Mouse (Mus musculus) liver, embryonic 11.5 days (tissue): ENCODE data around the gene Otop1. TPM values are rescaled to one million over a fixed set of nuclear protein-coding genes. Genes with fewer than 3 reads are reported as not detected.

Experiments
- ATAC-seq: fragments of 200-750 bp; cut with Nextera tagmentation; replicated peaks from 2 replicates; pipeline ENCODE4 v1.8.0; 2017; ENCODE audit warnings: moderate number of reproducible peaks, mild to moderate bottlenecking, moderate TSS enrichment, moderate library complexity; ENCODE audit not compliant: low FRiP score
- DNase-seq: peaks from one replicate; pipeline ENCODE4 v3.0.0-alpha.2; 2017; ENCODE audit warnings: low spot score
- H3K27ac ChIP-seq: fragments of 300-500 bp; sonication (generic); 2 replicates; pipeline ENCODE4 v1.5.1; 2014; ENCODE audit warnings: mild to moderate bottlenecking, low read depth, low read length, control low read depth
- H3K27me3 ChIP-seq: fragments of 300-500 bp; sonication (generic); replicated peaks from 2 replicates; pipeline ENCODE4 v1.6.1; 2014; ENCODE audit warnings: low read length, mixed read lengths; ENCODE audit not compliant: control insufficient read depth, insufficient read depth
- H3K36me3 ChIP-seq: fragments of 300-500 bp; sonication (generic); 2 replicates; pipeline ENCODE4 v1.6.1; 2014; ENCODE audit warnings: mild to moderate bottlenecking, low read length, moderate library complexity, mixed read lengths; ENCODE audit not compliant: control insufficient read depth, insufficient read depth
- H3K4me1 ChIP-seq: fragments of 300-500 bp; sonication (generic); replicated peaks from 2 replicates; pipeline ENCODE4 v1.6.1; 2014; ENCODE audit warnings: low read length, mixed read lengths; ENCODE audit not compliant: control insufficient read depth, insufficient read depth
- H3K4me2 ChIP-seq: fragments of 300-500 bp; sonication (generic); 2 replicates; pipeline ENCODE4 v1.6.1; 2014; ENCODE audit warnings: mild to moderate bottlenecking, control low read depth, moderate library complexity
- H3K4me3 ChIP-seq: fragments of 300-500 bp; sonication (generic); 2 replicates; pipeline ENCODE4 v1.5.1; 2014; ENCODE audit warnings: low read depth, low read length, control low read depth
- H3K9ac ChIP-seq: fragments of 300-500 bp; sonication (generic); 2 replicates; pipeline ENCODE4 v1.6.1; 2014; ENCODE audit warnings: low read depth, low read length, control low read depth
- H3K9me3 ChIP-seq: fragments of 300-500 bp; sonication (generic); 2 replicates; pipeline ENCODE4 v1.6.1; 2016; ENCODE audit warnings: low read length, inconsistent platforms, mixed read lengths; ENCODE audit not compliant: control insufficient read depth
- WGBS: fragments of 180-500 bp; shearing (Covaris S2); extraction: QIAGEN DNeasy Blood & Tissue Kit; methylation state at CpG from one replicate; pipeline ENCODE4 v1.1.7; 2014; 5-methylcytosine and 5-hydroxymethylcytosine counted together
- polyA plus RNA-seq: library from polyadenylated mRNA; unstranded; fragments of >200 nt; fragmentation: Nextera tagmentation; extraction: Ambion mirVana; gene quantifications from 2 replicates; pipeline ENCODE4 v1.2.1, GENCODE M21; 2014

Otop1 gene
- polyA plus RNA-seq, 1 experiment from 2014 or later: not detected

- Histone ChIP-seq H3K27ac (no peak overlapping the region), H3K4me1 (no peaks in the 10 kb centered on the region), H3K9ac (no peak overlapping the region), H3K4me2 (no peak overlapping the region), H3K9me3 (no peaks in the 10 kb centered on the region; the same call in 1 of the 2 replicates), H3K4me3 (no peak overlapping the region), H3K36me3 (no peaks in the 10 kb centered on the region), H3K27me3 (no peaks in the 10 kb centered on the region)
- DNase-seq (no peak), ATAC-seq (peak; percentile 71)
- WGBS: 47% methylated on average over 5 of the region's 5 CpGs
Measured at GRCm38 (mm10) chr5:38308873-38309272, 33.1 kb downstream of the Otop1 start.

GRCm38 (mm10) chr5:38309795-38310194 is 34.0 kb downstream of the Otop1 start:
- Histone ChIP-seq H3K27me3 (no peaks in the 10 kb centered on the region), H3K27ac (no peak overlapping the region), H3K36me3 (no peaks in the 10 kb centered on the region), H3K4me3 (no peak overlapping the region), H3K4me1 (no peaks in the 10 kb centered on the region), H3K9ac (no peak overlapping the region), H3K9me3 (no peaks in the 10 kb centered on the region; the same call in 1 of the 2 replicates), H3K4me2 (no peak overlapping the region)
- 70% methylated on average over 3 of the region's 3 CpGs for WGBS
- ATAC-seq: no peak
- DNase-seq: no peak

DNA sequence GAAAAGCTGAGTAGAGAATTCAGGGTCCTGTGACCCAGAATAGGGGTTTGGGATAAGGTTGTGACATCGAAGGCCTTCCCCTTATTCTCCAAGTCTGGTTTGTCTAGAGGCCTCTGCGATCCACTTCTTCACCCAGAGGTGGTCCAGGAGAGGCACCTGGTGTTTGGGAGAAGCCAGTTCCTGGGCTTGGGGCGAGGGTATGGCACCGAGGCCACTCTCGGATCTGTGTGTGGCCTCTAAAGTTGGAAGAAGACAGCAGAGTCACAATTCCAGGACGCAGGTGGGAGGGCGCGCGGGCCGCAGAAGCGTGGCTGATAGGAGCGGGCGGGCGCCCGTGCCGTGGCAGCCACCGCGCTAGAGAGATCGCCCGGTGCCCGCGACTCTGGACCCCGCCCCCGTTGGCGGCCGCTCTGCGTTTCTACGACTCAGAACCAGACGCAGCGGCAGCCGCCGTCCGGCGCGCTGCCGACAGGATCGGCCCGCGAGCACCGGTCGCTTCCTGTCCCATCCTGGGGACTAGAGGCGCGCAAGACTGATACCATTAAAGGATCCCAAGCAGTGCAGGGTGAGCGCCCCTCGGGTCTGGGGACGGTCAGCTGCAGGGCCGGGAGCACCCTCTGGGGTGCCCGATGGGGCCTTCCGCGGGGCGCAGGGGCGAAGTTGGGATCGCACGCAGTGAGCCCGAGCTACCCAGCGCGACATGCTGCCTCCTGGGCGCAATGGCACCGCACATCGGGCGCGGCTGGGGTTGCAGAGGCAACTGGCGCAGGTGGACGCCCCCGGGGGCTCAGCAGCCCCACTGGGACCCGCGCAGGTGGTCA is 43.4 kb downstream of the Otop1 start, which contains the start of gene Drd5:
TSS of gene Drd5 (plus strand) at position 402 of the 821 bp plus-strand sequence.
- DNase-seq (no peak), ATAC-seq (no peak)
- peak within 1 kb of the TSS; percentile 32 for H3K4me3 ChIP-seq
- H3K4me2 ChIP-seq: peak within 1 kb of the TSS; percentile 55
- 4% methylated on average over 66 of the region's 67 CpGs for WGBS
- no peak within 1 kb of the TSS for H3K9ac ChIP-seq
- no peaks in the 10 kb centered on the region for H3K9me3 ChIP-seq
- H3K27me3 ChIP-seq: peaks cover 51% of the 10 kb centered on the region
- H3K36me3 ChIP-seq: no peaks in the 10 kb centered on the region
- no peak within 1 kb of the TSS for H3K27ac ChIP-seq
- H3K4me1 ChIP-seq: 0 out of 2 replicates have a peak, but pooled peaks cover 2% of the 10 kb centered on the region

DNA sequence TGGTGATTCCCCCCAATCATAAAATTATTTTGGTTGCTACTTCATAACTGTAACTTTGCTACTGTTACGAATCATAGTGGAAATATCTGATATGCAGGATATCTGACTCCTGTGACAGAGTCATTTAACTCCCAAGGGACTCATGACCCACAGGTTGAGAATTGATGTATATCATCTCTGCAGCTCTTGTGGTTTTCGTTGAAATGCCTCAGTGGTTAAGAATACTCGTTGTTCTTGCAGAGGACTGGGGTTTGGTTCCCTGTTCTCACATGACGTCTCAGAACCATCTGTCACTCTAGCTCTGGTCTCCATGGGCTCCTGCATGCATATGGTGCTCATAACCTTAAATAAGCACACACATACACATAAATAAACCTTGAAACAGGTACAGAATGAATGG is 57.6 kb downstream of the Otop1 start:
- no peaks in the 10 kb centered on the region for H3K27me3 ChIP-seq
- H3K9ac ChIP-seq: no peak overlapping the region
- WGBS: 49% methylated on average over 4 of the region's 4 CpGs
- no peaks in the 10 kb centered on the region for H3K4me1 ChIP-seq
- H3K4me3 ChIP-seq: no peak overlapping the region
- no peak overlapping the region for H3K27ac ChIP-seq
- no peaks in the 10 kb centered on the region for H3K36me3 ChIP-seq
- H3K9me3 ChIP-seq: no peaks in the 10 kb centered on the region
- DNase-seq (no peak), ATAC-seq (no peak)
- H3K4me2 ChIP-seq: no peak overlapping the region

- no peak overlapping the region for H3K27ac ChIP-seq
- no peak overlapping the region for H3K4me3 ChIP-seq
- H3K9me3 ChIP-seq: no peaks in the 10 kb centered on the region
- H3K27me3 ChIP-seq: no peaks in the 10 kb centered on the region
- no peak overlapping the region for H3K4me2 ChIP-seq
- no peaks in the 10 kb centered on the region for H3K4me1 ChIP-seq
- no peak overlapping the region for H3K9ac ChIP-seq
- DNase-seq (no peak), ATAC-seq (no peak)
- no peaks in the 10 kb centered on the region for H3K36me3 ChIP-seq
- WGBS: 25% methylated on average over 1 of the region's 1 CpGs
Measured at GRCm38 (mm10) chr5:38334582-38334981, 58.8 kb downstream of the Otop1 start.

DNA sequence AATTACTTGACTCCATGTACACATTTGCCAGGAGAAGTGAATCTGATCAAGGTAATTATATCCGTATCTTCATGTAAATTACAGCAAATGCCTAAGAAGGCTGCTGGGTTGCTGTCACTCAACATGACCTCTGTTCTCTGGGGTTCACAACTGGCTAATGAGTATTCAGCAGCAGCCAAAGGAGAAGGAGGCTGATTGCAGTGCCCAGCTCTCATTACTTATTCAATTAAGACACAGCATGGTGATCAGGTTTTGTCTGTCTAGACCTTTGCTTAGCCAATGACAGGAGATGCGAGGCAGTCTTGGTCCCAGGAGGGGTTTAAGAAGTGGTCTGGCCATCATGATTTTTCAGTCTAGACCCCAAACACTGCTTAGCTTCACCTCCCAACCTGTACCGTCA is 67.3 kb downstream of the Otop1 start:
- Histone ChIP-seq H3K9ac (no peak overlapping the region), H3K4me2 (no peak overlapping the region), H3K27ac (no peak overlapping the region), H3K36me3 (no peaks in the 10 kb centered on the region), H3K4me3 (no peak overlapping the region), H3K27me3 (no peaks in the 10 kb centered on the region), H3K4me1 (no peaks in the 10 kb centered on the region), H3K9me3 (no peaks in the 10 kb centered on the region)
- WGBS: 72% methylated on average over 3 of the region's 3 CpGs
- DNase-seq (no peak), ATAC-seq (no peak)

DNA sequence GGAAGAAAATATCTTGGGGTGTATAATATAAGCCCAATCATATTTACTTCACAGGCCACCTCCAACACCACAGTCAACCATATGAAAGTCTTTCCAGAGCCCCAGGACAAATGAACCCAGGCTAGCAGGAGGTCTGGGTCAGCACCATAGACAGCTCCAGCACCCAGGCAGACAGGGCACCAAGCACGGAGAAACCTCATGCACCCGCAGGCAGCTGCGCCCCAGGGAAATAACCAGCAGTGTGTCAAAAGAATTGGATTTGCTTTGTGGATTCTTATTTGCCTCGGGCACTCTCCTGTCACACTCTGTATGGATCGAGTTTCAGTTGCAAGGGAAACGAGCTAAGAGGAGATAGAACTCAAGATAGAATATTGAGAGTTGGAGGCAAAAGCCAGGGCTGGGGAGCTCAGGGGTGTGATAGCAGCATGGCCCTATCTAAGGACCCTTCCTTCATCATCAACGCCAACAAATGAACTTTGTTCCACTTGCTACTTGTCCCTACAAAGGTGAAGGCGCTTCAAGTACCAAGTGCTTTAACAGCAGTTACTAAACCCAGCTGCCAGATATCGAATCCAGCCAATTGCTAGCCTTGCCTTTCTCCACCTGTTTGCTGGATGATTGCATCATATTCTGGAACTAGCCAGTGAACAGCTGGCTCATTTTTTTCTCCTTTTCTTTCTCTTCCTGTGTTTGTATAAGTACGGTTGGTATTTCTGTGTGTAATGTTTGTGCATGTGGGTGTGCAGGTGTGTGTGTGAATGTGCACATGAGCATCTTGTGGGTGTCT is 71.1 kb downstream of the Otop1 start:
- H3K4me2 ChIP-seq: no peak overlapping the region
- no peak overlapping the region for H3K27ac ChIP-seq
- no peaks in the 10 kb centered on the region for H3K27me3 ChIP-seq
- WGBS: 35% methylated on average over 10 of the region's 10 CpGs
- no peaks in the 10 kb centered on the region for H3K36me3 ChIP-seq
- no peaks in the 10 kb centered on the region for H3K9me3 ChIP-seq
- DNase-seq (peak; percentile 60), ATAC-seq (no peak)
- no peak overlapping the region for H3K9ac ChIP-seq
- H3K4me1 ChIP-seq: no peaks in the 10 kb centered on the region
- H3K4me3 ChIP-seq: no peak overlapping the region

DNA sequence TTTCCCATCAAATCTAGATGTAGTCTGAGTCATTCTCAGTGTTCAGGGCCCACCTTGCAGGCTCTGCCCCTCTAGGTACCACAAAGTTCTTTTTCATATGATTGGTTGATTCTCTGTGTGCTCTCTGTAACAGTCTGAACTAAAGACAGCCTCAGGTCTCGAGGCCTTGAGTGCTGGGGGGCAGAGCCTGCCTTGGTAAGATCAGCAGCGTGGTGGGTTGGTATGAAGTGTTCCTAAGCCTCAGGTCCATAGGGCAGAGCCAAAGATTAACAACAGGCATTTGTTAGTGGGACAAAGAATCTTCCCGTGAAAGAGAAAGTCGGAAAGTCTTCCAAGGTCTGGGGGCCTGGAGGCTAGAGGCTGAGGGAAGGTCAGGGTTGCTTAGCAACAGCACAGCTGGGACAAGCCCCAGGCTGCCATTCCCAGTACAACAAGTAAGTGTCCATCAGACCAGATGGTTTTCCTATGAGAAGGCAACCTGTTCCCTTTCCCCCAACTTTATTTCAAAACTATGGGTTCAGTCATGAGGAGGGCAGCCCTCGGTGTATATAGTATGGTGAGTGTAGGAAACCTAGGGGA is 74.7 kb downstream of the Otop1 start:
- H3K4me1 ChIP-seq: no peaks in the 10 kb centered on the region
- 62% methylated on average over 5 of the region's 5 CpGs for WGBS
- no peak overlapping the region for H3K4me3 ChIP-seq
- H3K9ac ChIP-seq: no peak overlapping the region
- DNase-seq (no peak), ATAC-seq (no peak)
- H3K27me3 ChIP-seq: no peaks in the 10 kb centered on the region
- no peaks in the 10 kb centered on the region for H3K36me3 ChIP-seq
- no peak overlapping the region for H3K27ac ChIP-seq
- H3K9me3 ChIP-seq: no peaks in the 10 kb centered on the region
- H3K4me2 ChIP-seq: no peak overlapping the region
